Mouse (Mus musculus): ENCODE results near the gene Pde10a. TPM values are rescaled to one million over a fixed set of nuclear protein-coding genes. Genes with fewer than 3 reads are reported as not detected.

Gene Pde10a
- polyA plus RNA-seq, 1 experiment, result 1.5 TPM

GRCm38 (mm10) chr17:8524387-8525165, 596 bp upstream of the Pde10a start:
- Histone ChIP-seq H3K36me3 (ENCODE audit: control insufficient read depth, insufficient read depth, low read length) (no peaks in the 10 kb centered on the region), H3K27ac (ENCODE audit: insufficient read depth, low read length) (no peak overlapping the region), H3K27me3 (ENCODE audit: control insufficient read depth, insufficient read depth, low read length) (peaks cover 8% of the 10 kb centered on the region; the same call in 1 of the 2 replicates), H3K4me1 (ENCODE audit: control insufficient read depth, insufficient read depth, insufficient read length) (no peaks in the 10 kb centered on the region; the same call in 1 of the 2 replicates), H3K4me3 (ENCODE audit: extremely low read depth, insufficient read depth, insufficient read length) (no peak overlapping the region)
- TF ChIP-seq POLR2A (IDR thresholded peaks at IDR 0.05; ENCODE audit: low read depth, low read length) (no peak), CTCF (IDR thresholded peaks at IDR 0.05; ENCODE audit: extremely low read depth, insufficient read depth, insufficient read length, insufficient replicate concordance) (0 out of 2 replicates have a peak, but pooled peaks have one; percentile 1)
- no peak for DNase-seq (ENCODE audit: low read depth in 1 of 2, low spot score in 2 of 2)
- under 1% methylated on average over 39 of the region's 45 CpGs for WGBS

- Histone ChIP-seq H3K4me1 (ENCODE audit: control insufficient read depth, insufficient read depth, insufficient read length) (no peaks in the 10 kb centered on the region; the same call in 1 of the 2 replicates), H3K4me3 (ENCODE audit: extremely low read depth, insufficient read depth, insufficient read length) (no peak overlapping the region), H3K36me3 (ENCODE audit: control insufficient read depth, insufficient read depth, low read length) (no peaks in the 10 kb centered on the region), H3K27me3 (ENCODE audit: control insufficient read depth, insufficient read depth, low read length) (peaks cover 8% of the 10 kb centered on the region; the same call in 1 of the 2 replicates), H3K27ac (ENCODE audit: insufficient read depth, low read length) (no peak overlapping the region)
- WGBS, result 6% methylated on average over 21 of the region's 21 CpGs
- no peak for DNase-seq (ENCODE audit: low read depth in 1 of 2, low spot score in 2 of 2)
- TF ChIP-seq CTCF (IDR thresholded peaks at IDR 0.05; ENCODE audit: extremely low read depth, insufficient read depth, insufficient read length, insufficient replicate concordance) (no peak), POLR2A (IDR thresholded peaks at IDR 0.05; ENCODE audit: low read depth, low read length) (no peak)
These were observed 984 bp downstream of the Pde10a start for GRCm38 (mm10) chr17:8525971-8526740.

GRCm38 (mm10) chr17:8526815-8527261, 1.7 kb downstream of the Pde10a start:
- H3K4me3 ChIP-seq (ENCODE audit: extremely low read depth, insufficient read depth, insufficient read length), result no peak overlapping the region
- DNase-seq (ENCODE audit: low read depth in 1 of 2, low spot score in 2 of 2), result no peak
- TF ChIP-seq POLR2A (IDR thresholded peaks at IDR 0.05; ENCODE audit: low read depth, low read length) (no peak), CTCF (IDR thresholded peaks at IDR 0.05; ENCODE audit: extremely low read depth, insufficient read depth, insufficient read length, insufficient replicate concordance) (no peak)
- H3K4me1 ChIP-seq (ENCODE audit: control insufficient read depth, insufficient read depth, insufficient read length), result no peaks in the 10 kb centered on the region; the same call in 1 of the 2 replicates
- H3K27me3 ChIP-seq (ENCODE audit: control insufficient read depth, insufficient read depth, low read length), result peaks cover 8% of the 10 kb centered on the region; the same call in 1 of the 2 replicates
- H3K36me3 ChIP-seq (ENCODE audit: control insufficient read depth, insufficient read depth, low read length), result no peaks in the 10 kb centered on the region
- H3K27ac ChIP-seq (ENCODE audit: insufficient read depth, low read length), result no peak overlapping the region
- 40% methylated on average over 9 of the region's 9 CpGs for WGBS

GRCm38 (mm10) chr17:8528641-8529040, 3.5 kb downstream of the Pde10a start:
- no peaks in the 10 kb centered on the region for H3K36me3 ChIP-seq (ENCODE audit: control insufficient read depth, insufficient read depth, low read length)
- H3K4me1 ChIP-seq (ENCODE audit: control insufficient read depth, insufficient read depth, insufficient read length), result no peaks in the 10 kb centered on the region; the same call in 1 of the 2 replicates
- no peak for DNase-seq (ENCODE audit: low read depth in 1 of 2, low spot score in 2 of 2)
- no peak overlapping the region for H3K4me3 ChIP-seq (ENCODE audit: extremely low read depth, insufficient read depth, insufficient read length)
- 75% methylated on average over 3 of the region's 3 CpGs for WGBS
- no peak overlapping the region for H3K27ac ChIP-seq (ENCODE audit: insufficient read depth, low read length)
- TF ChIP-seq POLR2A (IDR thresholded peaks at IDR 0.05; ENCODE audit: low read depth, low read length) (no peak), CTCF (IDR thresholded peaks at IDR 0.05; ENCODE audit: extremely low read depth, insufficient read depth, insufficient read length, insufficient replicate concordance) (no peak)
- peaks cover 8% of the 10 kb centered on the region; the same call in 1 of the 2 replicates for H3K27me3 ChIP-seq (ENCODE audit: control insufficient read depth, insufficient read depth, low read length)

GRCm38 (mm10) chr17:8532609-8533008, 7.4 kb downstream of the Pde10a start:
- H3K27ac ChIP-seq (ENCODE audit: insufficient read depth, low read length), result no peak overlapping the region
- no peaks in the 10 kb centered on the region for H3K4me1 ChIP-seq (ENCODE audit: control insufficient read depth, insufficient read depth, insufficient read length)
- 62% methylated on average over 4 of the region's 4 CpGs for WGBS
- no peaks in the 10 kb centered on the region for H3K27me3 ChIP-seq (ENCODE audit: control insufficient read depth, insufficient read depth, low read length)
- H3K4me3 ChIP-seq (ENCODE audit: extremely low read depth, insufficient read depth, insufficient read length), result no peak overlapping the region
- no peaks in the 10 kb centered on the region for H3K36me3 ChIP-seq (ENCODE audit: control insufficient read depth, insufficient read depth, low read length)
- TF ChIP-seq POLR2A (IDR thresholded peaks at IDR 0.05; ENCODE audit: low read depth, low read length) (no peak), CTCF (IDR thresholded peaks at IDR 0.05; ENCODE audit: extremely low read depth, insufficient read depth, insufficient read length, insufficient replicate concordance) (no peak)
- DNase-seq (ENCODE audit: low read depth in 1 of 2, low spot score in 2 of 2), result no peak

- Histone ChIP-seq H3K36me3 (ENCODE audit: control insufficient read depth, insufficient read depth, low read length) (no peaks in the 10 kb centered on the region), H3K4me3 (ENCODE audit: extremely low read depth, insufficient read depth, insufficient read length) (no peak overlapping the region), H3K27ac (ENCODE audit: insufficient read depth, low read length) (no peak overlapping the region), H3K27me3 (ENCODE audit: control insufficient read depth, insufficient read depth, low read length) (no peaks in the 10 kb centered on the region), H3K4me1 (ENCODE audit: control insufficient read depth, insufficient read depth, insufficient read length) (no peaks in the 10 kb centered on the region)
- 52% methylated on average over 3 of the region's 3 CpGs for WGBS
- TF ChIP-seq CTCF (IDR thresholded peaks at IDR 0.05; ENCODE audit: extremely low read depth, insufficient read depth, insufficient read length, insufficient replicate concordance), result no peak
- TF ChIP-seq POLR2A (IDR thresholded peaks at IDR 0.05; ENCODE audit: low read depth, low read length), result no peak
- no peak for DNase-seq (ENCODE audit: low read depth in 1 of 2, low spot score in 2 of 2)
These were observed 8.7 kb downstream of the Pde10a start for GRCm38 (mm10) chr17:8533828-8534227.
